In the genomic region with DNA sequence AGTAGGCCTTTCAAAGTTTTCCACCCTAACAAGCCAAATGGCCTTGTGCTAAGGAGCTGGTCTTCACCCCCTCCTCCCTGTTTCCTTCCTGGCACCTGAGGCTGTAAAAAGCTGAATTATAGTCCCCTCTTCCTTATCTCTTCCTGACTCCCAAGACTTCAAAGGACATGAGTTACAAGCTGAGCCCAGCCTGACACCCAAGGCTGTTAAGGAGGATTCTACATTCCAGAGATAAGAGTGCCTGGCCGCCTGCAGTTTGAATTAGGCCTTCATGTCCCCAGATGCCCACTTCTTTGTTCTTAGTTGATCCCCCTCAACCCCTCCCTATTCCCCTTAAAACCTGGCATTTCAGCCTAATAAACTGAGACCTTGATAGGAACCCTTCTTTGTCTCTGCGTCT, we compare ENCODE assay signal across 21 mouse cellular contexts. TPM values are rescaled to one million over a fixed set of nuclear protein-coding genes. Genes with fewer than 3 reads are reported as not detected.
DNase-seq lines count a peak whose midpoint lies in the region; ATAC-seq lines count a peak whose summit lies in the region.
"Not testable (repeated sequence)": the region's sequence is repeated elsewhere in the genome, so short reads cannot be mapped to it uniquely, and the experiment has no call there.
"Had no signal": no experiment of that assay in that cellular context is flagged by ENCODE, and none has a peak within 500 bp of the region (broad histone marks: within the 10 kb centered on the region; RNA-seq: fewer than 3 reads in every experiment).

No protein-coding gene starts in this region.

- peak; percentile 34 to 66 for DNase-seq in adrenal gland, adult (ENCODE audit: inconsistent age in 2 of 2, low spot score in 1 of 2)
- DNase-seq in adrenal gland, postnatal 36 days, result peak; percentile 18
- DNase-seq in heart, embryonic 10.5 days (ENCODE audit: low spot score); intestine, embryonic 14.5 days (ENCODE audit: low spot score): not testable (repeated sequence)
- DNase-seq in ovary, adult 18-20 months (ENCODE audit: low spot score), result peak; percentile 60

- not testable (repeated sequence) for H3K36me3 ChIP-seq in heart, embryonic 10.5 days; intestine, embryonic 14.5 days (ENCODE audit: control insufficient read depth, insufficient read depth, low read length); kidney, embryonic 14.5 days (ENCODE audit: control insufficient read depth, insufficient read depth, low read length); limb, embryonic 13.5 days

- not testable (repeated sequence) for H3K9me3 ChIP-seq in heart, embryonic 10.5 days; intestine, embryonic 14.5 days (ENCODE audit: control insufficient read depth, low read length); kidney, embryonic 14.5 days (ENCODE audit: control insufficient read depth, low read length); limb, embryonic 13.5 days

- WGBS in heart, embryonic 10.5 days, result 2% methylated on average over 2 of the region's 2 CpGs
- 35% methylated on average over 2 of the region's 2 CpGs for WGBS in intestine, embryonic 14.5 days
- 12% methylated on average over 2 of the region's 2 CpGs for WGBS in kidney, embryonic 14.5 days
- 15% methylated on average over 2 of the region's 2 CpGs for WGBS in limb, embryonic 13.5 days

- not testable (repeated sequence) for H3K27me3 ChIP-seq in heart, embryonic 10.5 days (ENCODE audit: insufficient read depth, poor library complexity, severe bottlenecking); intestine, embryonic 14.5 days (replicated peaks; ENCODE audit: control insufficient read depth, insufficient read depth, low read length); kidney, embryonic 14.5 days (ENCODE audit: control insufficient read depth, insufficient read depth, low read length)
- peaks cover 21% of the 10 kb centered on the region for H3K27me3 ChIP-seq in limb, embryonic 13.5 days

- ATAC-seq in intestine, embryonic 14.5 days (replicated peaks; ENCODE audit: low FRiP score, low TSS enrichment, low read depth); kidney, embryonic 14.5 days (ENCODE audit: low FRiP score, low TSS enrichment); limb, embryonic 13.5 days (ENCODE audit: low FRiP score, low read depth): not testable (repeated sequence)

- H3K9ac ChIP-seq in intestine, embryonic 14.5 days (ENCODE audit: low read length), result peak overlapping the region; percentile 82; the same call in 1 of the 2 replicates
- 0 out of 2 replicates have a peak overlapping the region, but pooled peaks have one; percentile 75 for H3K9ac ChIP-seq in kidney, embryonic 14.5 days (ENCODE audit: low read depth, low read length)
- not testable (repeated sequence) for H3K9ac ChIP-seq in limb, embryonic 13.5 days

- peak overlapping the region; percentile 93 for H3K4me2 ChIP-seq in intestine, embryonic 14.5 days (ENCODE audit: low read length)
- H3K4me2 ChIP-seq in kidney, embryonic 14.5 days (replicated peaks; ENCODE audit: low read depth, low read length), result peak overlapping the region; percentile 79
- peak overlapping the region; percentile 75 for H3K4me2 ChIP-seq in limb, embryonic 13.5 days (replicated peaks)

- peak overlapping the region; percentile 74 for H3K4me3 ChIP-seq in heart, embryonic 10.5 days
- peak overlapping the region; percentile 63; the same call in 1 of the 2 replicates for H3K4me3 ChIP-seq in intestine, embryonic 14.5 days (ENCODE audit: low read depth, low read length)
- H3K4me3 ChIP-seq in kidney, embryonic 14.5 days (ENCODE audit: low read length); limb, embryonic 13.5 days: not testable (repeated sequence)

- H3K4me1 ChIP-seq in heart, embryonic 10.5 days, result peaks cover 37% of the 10 kb centered on the region
- H3K4me1 ChIP-seq in intestine, embryonic 14.5 days (replicated peaks; ENCODE audit: control insufficient read depth, insufficient read depth, low read length), result not testable (repeated sequence)
- H3K4me1 ChIP-seq in kidney, embryonic 14.5 days (ENCODE audit: control insufficient read depth, insufficient read depth, low read length), result peaks cover 11% of the 10 kb centered on the region; the same call in 1 of the 2 replicates
- peaks cover 15% of the 10 kb centered on the region for H3K4me1 ChIP-seq in limb, embryonic 13.5 days

- peak overlapping the region; percentile 76; the same call in 1 of the 2 replicates for H3K27ac ChIP-seq in heart, embryonic 10.5 days
- not testable (repeated sequence) for H3K27ac ChIP-seq in intestine, embryonic 14.5 days (ENCODE audit: low read depth); limb, embryonic 13.5 days
- H3K27ac ChIP-seq in kidney, embryonic 14.5 days (ENCODE audit: low read depth, low read length), result 0 out of 2 replicates have a peak overlapping the region, but pooled peaks have one; percentile 95

RNA-seq across cellular contexts. Expression of gene Gm4559, which starts 8.7 kb away (rescaled TPM):
- total RNA-seq in adrenal gland, postnatal 36 days (2021), result not detected
- not detected in 2 replicates for polyA plus RNA-seq in heart, embryonic 10.5 days (2016; fragmentation: Nextera tagmentation; extraction: Ambion mirVana)
- polyA plus RNA-seq in intestine, embryonic 14.5 days (2014; fragmentation: Nextera tagmentation; extraction: Ambion mirVana), result not detected in 2 replicates
- not detected in 2 replicates for polyA plus RNA-seq in kidney, embryonic 14.5 days (2014; fragmentation: Nextera tagmentation; extraction: Ambion mirVana)
- not detected in 2 replicates for polyA plus RNA-seq in limb, embryonic 13.5 days (2015; fragmentation: Nextera tagmentation; extraction: Ambion mirVana)
- total RNA-seq: gastrocnemius, adult 8-10 months; heart, postnatal 25 days; layer of hippocampus, adult 2 months; layer of hippocampus, postnatal 25 days; megakaryocyte, adult 5-6 weeks; monocyte, adult 5-6 weeks had no signal
- polyA plus RNA-seq: activated CD4-positive, CD25-positive, alpha-beta regulatory T cell, adult 4 months; forebrain, embryonic 15.5 days; gonadal fat pad, adult 2 months; hindbrain, embryonic 13.5 days; limb, embryonic 10.5 days; liver, embryonic 12.5 days; midbrain, embryonic 12.5 days; spleen, adult 2 months had no signal

RNA-seq across cellular contexts. Expression of gene Krtap5-1, which starts 14.1 kb away (rescaled TPM):
- total RNA-seq in adrenal gland, postnatal 36 days (2021), result not detected
- polyA plus RNA-seq in heart, embryonic 10.5 days (2016; fragmentation: Nextera tagmentation; extraction: Ambion mirVana), result not detected in 2 replicates
- polyA plus RNA-seq in intestine, embryonic 14.5 days (2014; fragmentation: Nextera tagmentation; extraction: Ambion mirVana), result 0.42 TPM in 1 of 2 replicates, not detected in the other
- polyA plus RNA-seq in kidney, embryonic 14.5 days (2014; fragmentation: Nextera tagmentation; extraction: Ambion mirVana), result not detected in 2 replicates
- not detected in 2 replicates for polyA plus RNA-seq in limb, embryonic 13.5 days (2015; fragmentation: Nextera tagmentation; extraction: Ambion mirVana)
- total RNA-seq: gastrocnemius, adult 8-10 months; heart, postnatal 25 days; layer of hippocampus, adult 2 months; layer of hippocampus, postnatal 25 days; megakaryocyte, adult 5-6 weeks; monocyte, adult 5-6 weeks had no signal
- polyA plus RNA-seq: activated CD4-positive, CD25-positive, alpha-beta regulatory T cell, adult 4 months; forebrain, embryonic 15.5 days; gonadal fat pad, adult 2 months; hindbrain, embryonic 13.5 days; limb, embryonic 10.5 days; liver, embryonic 12.5 days; midbrain, embryonic 12.5 days; spleen, adult 2 months had no signal

RNA-seq across cellular contexts. Expression of gene Krtap5-4, which starts 20.5 kb away (rescaled TPM):
- total RNA-seq in adrenal gland, postnatal 36 days (2021), result not detected
- 0.34 TPM in 1 of 2 replicates, not detected in the other for polyA plus RNA-seq in heart, embryonic 10.5 days (2016; fragmentation: Nextera tagmentation; extraction: Ambion mirVana)
- not detected in 2 replicates for polyA plus RNA-seq in intestine, embryonic 14.5 days (2014; fragmentation: Nextera tagmentation; extraction: Ambion mirVana)
- not detected in 2 replicates for polyA plus RNA-seq in kidney, embryonic 14.5 days (2014; fragmentation: Nextera tagmentation; extraction: Ambion mirVana)
- polyA plus RNA-seq in limb, embryonic 13.5 days (2015; fragmentation: Nextera tagmentation; extraction: Ambion mirVana), result not detected in 2 replicates
- total RNA-seq: gastrocnemius, adult 8-10 months; heart, postnatal 25 days; layer of hippocampus, adult 2 months; layer of hippocampus, postnatal 25 days; megakaryocyte, adult 5-6 weeks; monocyte, adult 5-6 weeks had no signal
- polyA plus RNA-seq: activated CD4-positive, CD25-positive, alpha-beta regulatory T cell, adult 4 months; forebrain, embryonic 15.5 days; gonadal fat pad, adult 2 months; hindbrain, embryonic 13.5 days; limb, embryonic 10.5 days; liver, embryonic 12.5 days; midbrain, embryonic 12.5 days; spleen, adult 2 months had no signal

RNA-seq across cellular contexts. Expression of gene Gm2431, which starts 24.7 kb away (rescaled TPM):
- total RNA-seq in adrenal gland, postnatal 36 days (2021), result not detected
- polyA plus RNA-seq in heart, embryonic 10.5 days (2016; fragmentation: Nextera tagmentation; extraction: Ambion mirVana), result not detected in 2 replicates
- not detected in 2 replicates for polyA plus RNA-seq in intestine, embryonic 14.5 days (2014; fragmentation: Nextera tagmentation; extraction: Ambion mirVana)
- polyA plus RNA-seq in kidney, embryonic 14.5 days (2014; fragmentation: Nextera tagmentation; extraction: Ambion mirVana), result not detected in 2 replicates
- not detected in 2 replicates for polyA plus RNA-seq in limb, embryonic 13.5 days (2015; fragmentation: Nextera tagmentation; extraction: Ambion mirVana)
- total RNA-seq: gastrocnemius, adult 8-10 months; heart, postnatal 25 days; layer of hippocampus, adult 2 months; layer of hippocampus, postnatal 25 days; megakaryocyte, adult 5-6 weeks; monocyte, adult 5-6 weeks had no signal
- polyA plus RNA-seq: activated CD4-positive, CD25-positive, alpha-beta regulatory T cell, adult 4 months; forebrain, embryonic 15.5 days; gonadal fat pad, adult 2 months; hindbrain, embryonic 13.5 days; limb, embryonic 10.5 days; liver, embryonic 12.5 days; midbrain, embryonic 12.5 days; spleen, adult 2 months had no signal

RNA-seq across cellular contexts. Expression of gene Gm40460, which starts 42.0 kb away (rescaled TPM):
- not detected for total RNA-seq in adrenal gland, postnatal 36 days (2021)
- polyA plus RNA-seq in heart, embryonic 10.5 days (2016; fragmentation: Nextera tagmentation; extraction: Ambion mirVana), result not detected in 2 replicates
- polyA plus RNA-seq in intestine, embryonic 14.5 days (2014; fragmentation: Nextera tagmentation; extraction: Ambion mirVana), result not detected in 2 replicates
- not detected in 2 replicates for polyA plus RNA-seq in kidney, embryonic 14.5 days (2014; fragmentation: Nextera tagmentation; extraction: Ambion mirVana)
- polyA plus RNA-seq in limb, embryonic 13.5 days (2015; fragmentation: Nextera tagmentation; extraction: Ambion mirVana), result not detected in 2 replicates
- total RNA-seq: gastrocnemius, adult 8-10 months; heart, postnatal 25 days; layer of hippocampus, adult 2 months; layer of hippocampus, postnatal 25 days; megakaryocyte, adult 5-6 weeks; monocyte, adult 5-6 weeks had no signal
- polyA plus RNA-seq: activated CD4-positive, CD25-positive, alpha-beta regulatory T cell, adult 4 months; forebrain, embryonic 15.5 days; gonadal fat pad, adult 2 months; hindbrain, embryonic 13.5 days; limb, embryonic 10.5 days; liver, embryonic 12.5 days; midbrain, embryonic 12.5 days; spleen, adult 2 months had no signal
